Mouse (Mus musculus) kidney, postnatal 36 days (tissue): Measurements from ENCODE around the gene Dnal4.

Source experiments
- DNase-seq, 2 experiments: peaks; one replicate each; pipeline ENCODE4 v3.0.0; 2021 to 2022; ENCODE audit warnings: mixed read lengths in 2 of 2

The Dnal4 gene

DNA sequence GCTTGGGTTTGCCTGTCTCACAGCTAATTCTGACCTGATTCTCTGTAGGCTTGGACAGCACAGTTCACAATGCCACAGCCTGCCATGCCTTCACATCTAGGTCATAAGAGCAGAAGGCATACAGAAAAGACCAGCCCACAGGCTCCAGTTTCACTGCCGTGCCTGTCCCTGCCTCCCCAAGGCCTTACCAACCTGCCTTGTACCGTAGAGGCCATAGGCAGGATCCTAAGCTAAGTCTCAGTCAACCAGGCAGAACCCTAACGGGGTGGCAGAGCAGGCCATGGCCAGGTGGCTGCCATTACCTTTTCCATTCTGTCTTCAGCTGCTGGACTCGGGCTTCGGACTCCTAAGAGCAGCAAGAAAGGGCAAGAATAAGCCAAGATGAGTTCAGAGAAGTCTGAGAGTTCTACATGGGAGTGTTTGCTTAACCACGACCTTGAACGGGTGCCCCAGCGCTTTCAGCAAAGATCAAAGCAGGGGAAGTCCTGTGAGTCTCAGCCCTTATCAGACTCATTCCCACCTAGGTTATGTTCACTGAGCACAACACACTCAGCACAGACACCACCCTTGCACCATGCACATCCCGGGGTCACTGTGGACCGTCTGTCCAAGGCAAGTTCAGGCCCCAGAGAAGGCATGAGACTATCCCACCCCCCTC is 48.8 kb downstream of the Dnal4 start:
- no peak for DNase-seq

DNA sequence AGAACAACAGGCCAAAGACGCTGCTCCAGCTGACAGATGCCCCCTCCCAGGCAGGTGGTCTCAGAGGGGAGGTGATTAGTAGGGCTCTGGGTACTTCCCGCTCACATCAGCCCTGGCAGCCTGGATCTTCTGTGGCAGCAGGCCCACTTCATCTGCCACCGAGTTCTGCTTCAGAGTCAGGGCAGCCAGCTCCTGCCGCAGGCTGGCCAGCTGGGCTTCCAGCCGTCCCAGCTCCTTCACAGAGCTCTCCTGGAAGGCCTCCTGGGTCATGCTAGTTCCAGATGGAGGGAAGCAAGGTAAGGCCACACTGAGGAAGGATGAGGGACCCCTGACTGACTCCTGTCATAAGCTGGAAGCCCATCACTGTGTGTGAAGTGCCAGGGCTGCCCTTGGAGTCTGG is 49.3 kb downstream of the Dnal4 start:
- DNase-seq: no peak

DNA sequence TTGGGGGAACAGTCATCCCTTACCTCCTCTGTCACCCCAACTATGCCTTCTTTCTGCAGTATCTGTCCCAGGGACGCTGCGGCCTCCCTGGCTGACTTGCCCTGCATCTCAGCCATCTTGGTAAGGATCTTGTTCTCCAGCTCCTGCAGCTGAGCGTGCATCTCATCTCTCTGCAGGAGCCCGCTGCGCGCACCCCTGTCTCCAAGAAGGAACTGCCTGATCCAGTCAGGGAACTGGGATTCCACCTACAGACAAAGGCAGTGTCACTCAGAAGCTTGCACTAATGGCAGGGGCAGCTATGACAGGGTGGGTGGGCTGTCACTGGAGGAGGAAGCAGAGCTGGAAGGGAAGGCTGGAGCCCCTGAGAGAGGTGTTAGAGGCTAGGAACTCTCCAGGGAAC is 49.8 kb downstream of the Dnal4 start:
- no peak for DNase-seq

DNA sequence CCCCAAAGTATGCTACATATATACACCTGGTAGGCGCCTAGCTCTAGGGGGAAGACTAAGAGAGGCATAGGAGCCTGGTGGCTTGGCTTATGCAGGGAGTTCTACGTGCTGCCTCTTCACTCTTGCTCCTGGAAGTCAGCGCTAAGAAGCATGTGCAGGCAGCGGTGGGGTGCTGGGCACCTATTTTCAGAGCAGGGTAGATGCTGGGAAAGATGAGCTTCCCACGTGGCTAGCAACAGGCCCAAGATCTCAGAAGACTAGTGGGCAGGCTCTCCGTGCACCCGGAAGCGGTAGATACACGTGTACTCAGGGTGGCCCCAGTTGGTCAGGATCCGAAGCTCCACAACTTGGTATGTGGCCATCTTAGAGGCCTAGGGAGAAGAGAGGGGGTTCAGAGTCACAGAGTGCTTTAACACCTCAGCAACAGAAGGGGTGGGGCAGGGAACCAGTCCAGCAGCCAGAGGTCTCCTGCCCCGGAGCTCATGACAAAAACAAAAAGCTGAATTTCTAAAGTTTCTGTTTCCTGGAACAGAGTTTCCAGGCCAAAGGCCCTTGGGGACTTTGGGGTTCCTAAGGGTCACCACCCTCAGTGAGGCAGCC is 52.4 kb downstream of the Dnal4 start:
- DNase-seq: no peak

DNA sequence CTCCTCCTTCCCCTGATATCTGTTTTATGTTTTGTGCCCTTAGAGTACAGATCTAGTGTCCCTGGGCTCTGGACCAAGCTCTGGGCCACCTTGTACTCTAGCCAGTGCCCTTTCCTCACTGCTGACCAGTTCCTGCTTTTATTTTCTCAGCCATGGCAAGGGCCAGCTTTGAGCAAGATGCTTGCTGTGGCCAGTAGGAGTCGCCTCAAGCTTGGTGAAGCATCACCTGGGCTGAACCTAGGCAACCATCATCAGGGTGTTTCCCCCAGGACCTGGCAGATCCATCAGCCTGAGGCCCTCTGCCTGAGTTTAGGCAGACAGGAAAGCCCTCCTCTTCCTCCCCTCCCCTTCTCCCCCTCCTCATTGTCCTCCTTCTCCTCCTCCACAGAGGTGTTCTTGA is 54.2 kb downstream of the Dnal4 start:
- DNase-seq: peak; percentile 70 to 76

DNA sequence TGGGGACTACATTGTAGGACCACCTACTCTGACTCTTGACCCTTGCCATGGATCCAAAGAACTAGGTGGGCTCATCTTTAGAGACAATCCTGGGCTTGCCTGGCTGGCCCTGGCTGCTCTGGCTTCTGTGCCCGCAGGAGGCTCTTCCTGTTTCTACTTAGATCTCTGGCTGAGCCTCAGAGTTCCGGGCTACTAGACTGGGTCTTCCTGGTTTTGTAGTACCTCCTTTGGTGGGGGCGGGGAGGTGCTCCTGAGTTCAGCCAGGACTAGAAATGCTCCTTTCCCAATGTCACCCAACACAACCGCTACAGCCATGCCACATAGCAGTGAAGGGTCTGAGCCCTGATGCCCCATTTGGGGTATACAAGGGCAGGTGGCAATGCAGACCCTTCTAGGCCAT is 56.9 kb downstream of the Dnal4 start:
- DNase-seq: no peak

DNA sequence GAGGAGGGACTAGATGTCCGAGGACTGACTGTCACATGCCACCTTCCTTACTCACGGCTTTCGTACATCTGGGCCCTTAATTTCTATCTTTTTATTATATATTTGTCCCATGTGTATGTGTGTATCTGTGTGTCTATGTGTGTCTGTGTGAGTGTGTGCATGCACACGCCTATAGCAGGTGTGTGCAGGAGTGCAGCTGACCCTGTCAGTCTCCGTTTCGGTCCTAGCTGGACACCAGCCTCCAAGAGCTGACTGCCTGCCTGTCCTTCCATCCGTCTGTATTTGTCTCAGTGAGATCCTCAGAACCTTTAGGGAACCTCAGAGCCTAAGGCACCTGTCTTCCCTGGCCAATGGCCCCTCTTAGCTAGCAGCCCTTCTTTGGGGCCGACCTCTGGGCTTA is 57.4 kb downstream of the Dnal4 start:
- DNase-seq: no peak

DNA sequence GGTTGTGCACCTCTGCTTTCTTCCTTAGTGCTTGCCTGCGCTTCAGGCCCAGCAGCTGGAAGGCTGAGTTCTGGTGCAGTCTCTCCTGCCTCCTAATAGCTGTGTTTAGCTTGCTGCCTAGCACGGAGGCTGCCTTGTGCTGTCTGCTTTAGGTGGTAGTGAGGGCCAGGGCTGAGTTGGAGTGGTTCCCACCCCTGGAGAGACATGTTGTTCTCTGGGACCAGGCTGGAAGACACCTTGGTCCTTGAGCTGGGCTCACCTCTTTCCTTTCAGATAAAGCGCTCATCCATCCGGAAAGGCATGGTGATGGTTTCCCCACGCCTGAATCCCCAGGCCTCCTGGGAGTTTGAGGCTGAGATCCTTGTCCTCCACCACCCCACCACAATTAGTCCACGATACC is 60.9 kb downstream of the Dnal4 start:
- DNase-seq: no peak

DNA sequence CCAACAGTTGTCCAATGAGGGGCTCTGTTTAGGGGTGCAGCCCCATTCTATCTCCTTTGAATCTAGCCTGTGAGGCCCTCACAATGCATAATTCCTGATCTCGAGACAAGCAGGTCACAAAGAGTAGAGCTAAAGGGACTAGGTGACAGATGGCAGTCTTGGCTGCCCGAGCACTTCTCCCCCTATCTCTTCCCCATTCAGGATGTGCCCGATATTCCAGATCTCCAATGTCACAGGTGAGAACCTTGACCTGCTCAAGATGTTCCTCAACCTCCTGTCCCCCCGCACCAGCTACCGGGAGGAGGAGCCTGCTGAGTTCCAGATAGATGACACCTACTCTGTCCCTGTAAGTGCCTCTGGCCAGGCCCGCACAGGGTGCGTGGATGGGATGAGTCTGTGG is 62.0 kb downstream of the Dnal4 start:
- no peak for DNase-seq
